Mouse (Mus musculus) regulatory T cell (primary cell): ENCODE data around the gene Tff2.

Source experiments
- in situ Hi-C: fragments of 300-600 bp; cut with MboI, MseI; formaldehyde crosslinking; loops from one replicate; pipeline ENCODE4 v1.15.1; 2025; ENCODE audit warnings: high pct_unique_total_duplicates

Gene Tff2

DNA sequence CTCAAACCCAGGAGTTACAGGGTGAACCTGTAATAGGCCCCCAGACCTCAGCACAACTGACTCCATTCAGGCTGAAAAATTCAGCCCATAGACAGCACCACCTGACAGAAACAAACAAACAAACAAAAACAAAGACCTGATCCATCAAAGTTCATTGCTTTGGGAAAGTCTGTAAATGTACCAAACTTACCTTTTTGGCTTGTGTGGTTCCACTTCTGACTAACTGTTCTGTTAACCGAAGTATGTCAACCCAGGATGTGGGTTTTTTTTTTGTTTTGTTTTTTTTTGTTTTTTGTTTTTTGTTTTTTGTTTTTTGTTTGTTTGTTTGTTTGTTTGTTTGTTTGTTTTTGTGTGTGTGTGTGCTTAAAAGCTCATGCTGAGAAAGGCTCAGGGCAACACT lies 7.3 kb downstream of the Tff2 start:
- in situ Hi-C loops, result loop anchor here (10.0 kb wide), 1 partner anchor 108 kb away; no protein-coding TSS in a partner anchor

- in situ Hi-C loops, result loop anchor here (10.0 kb wide), 1 partner anchor 109 kb away; no protein-coding TSS in a partner anchor
These were observed 7.8 kb downstream of the Tff2 start for GRCm38 (mm10) chr17:31136291-31136690.

DNA sequence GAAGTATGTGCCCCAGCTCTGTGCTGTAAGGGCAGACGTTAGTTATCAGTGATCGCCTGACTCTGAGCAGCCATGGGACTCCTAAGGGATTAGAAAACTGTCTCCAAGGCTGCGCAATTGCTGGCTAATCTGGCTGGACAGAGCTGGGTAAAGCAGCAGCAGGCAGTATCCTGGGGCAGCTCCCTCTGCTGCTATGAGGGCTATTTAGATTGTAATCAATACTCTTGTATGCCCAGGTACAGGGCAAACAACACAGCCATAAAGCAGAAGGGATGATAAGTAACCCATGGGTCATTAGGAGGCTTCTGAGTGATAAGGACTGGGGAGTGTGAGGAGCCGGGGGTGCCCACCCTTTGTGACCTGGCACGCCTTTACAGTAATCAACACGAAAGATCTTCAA lies 9.2 kb downstream of the Tff2 start:
- in situ Hi-C loops, result loop anchor here (10.0 kb wide), 1 partner anchor 110 kb away; no protein-coding TSS in a partner anchor

- in situ Hi-C loops, result loop anchor here (10.0 kb wide), 1 partner anchor 111 kb away; no protein-coding TSS in a partner anchor
These were observed 10.3 kb downstream of the Tff2 start for GRCm38 (mm10) chr17:31133776-31134175.

DNA sequence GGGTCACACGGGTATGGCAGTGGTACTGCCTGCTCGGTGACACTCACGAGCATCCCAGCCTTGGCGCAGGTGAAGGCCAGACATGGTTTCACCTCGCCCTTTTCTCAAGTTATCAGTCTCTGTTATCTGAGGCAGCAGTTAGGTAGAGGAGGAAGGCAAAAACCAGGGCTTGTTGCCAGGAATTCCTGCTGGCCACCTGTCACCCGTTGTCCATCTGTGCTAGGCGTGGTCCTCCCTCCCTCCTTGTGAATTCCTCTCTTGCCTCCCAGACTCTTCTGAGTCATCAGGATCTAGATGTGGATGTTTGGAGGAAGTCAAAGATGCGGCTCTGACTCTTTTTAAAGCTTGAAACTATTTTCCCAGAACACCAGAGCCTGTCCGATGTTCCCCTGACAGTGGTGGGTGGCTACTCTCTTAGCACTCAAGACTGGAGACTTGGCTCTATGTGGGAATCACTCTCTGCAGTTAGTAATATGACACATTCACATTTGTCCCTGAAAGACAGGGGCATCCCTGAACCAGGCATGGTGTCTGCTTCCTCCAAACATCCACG lies 12.7 kb downstream of the Tff2 start:
- in situ Hi-C loops, result loop anchor here (10.0 kb wide), 1 partner anchor 113 kb away; no protein-coding TSS in a partner anchor

GRCm38 (mm10) chr17:31129452-31129851 lies 14.6 kb downstream of the Tff2 start, which contains the start of gene Tff3:
TSS of gene Tff3 (minus strand) at chr17:31129646.
- in situ Hi-C loops, result no loop called here

GRCm38 (mm10) chr17:31128708-31129318 lies 15.3 kb downstream of the Tff2 start:
- in situ Hi-C loops, result no loop called here

GRCm38 (mm10) chr17:31125548-31126266 lies 18.4 kb downstream of the Tff2 start:
- in situ Hi-C loops, result no loop called here

DNA sequence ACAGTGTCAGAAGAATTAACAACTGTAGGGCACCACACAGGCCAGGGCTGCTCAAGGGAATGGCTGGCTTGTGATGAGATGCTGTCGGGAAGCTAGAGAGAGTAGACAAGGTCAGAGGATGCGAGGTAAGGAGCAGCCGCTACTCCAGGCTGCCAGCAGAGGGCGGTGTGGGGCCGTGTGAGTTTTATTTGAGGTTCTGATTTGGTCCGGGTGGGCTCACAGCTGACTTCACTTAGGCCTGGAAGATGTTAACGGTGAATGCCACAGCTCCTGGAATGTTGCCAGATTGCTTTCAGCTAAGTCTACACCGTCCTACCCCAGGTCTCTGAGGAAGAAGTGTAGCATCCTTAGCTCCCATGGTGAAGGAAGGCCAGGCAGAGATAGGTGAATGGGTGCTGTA lies 22.1 kb downstream of the Tff2 start:
- in situ Hi-C loops, result no loop called here

GRCm38 (mm10) chr17:31119429-31119828 lies 24.7 kb downstream of the Tff2 start:
- in situ Hi-C loops, result no loop called here

DNA sequence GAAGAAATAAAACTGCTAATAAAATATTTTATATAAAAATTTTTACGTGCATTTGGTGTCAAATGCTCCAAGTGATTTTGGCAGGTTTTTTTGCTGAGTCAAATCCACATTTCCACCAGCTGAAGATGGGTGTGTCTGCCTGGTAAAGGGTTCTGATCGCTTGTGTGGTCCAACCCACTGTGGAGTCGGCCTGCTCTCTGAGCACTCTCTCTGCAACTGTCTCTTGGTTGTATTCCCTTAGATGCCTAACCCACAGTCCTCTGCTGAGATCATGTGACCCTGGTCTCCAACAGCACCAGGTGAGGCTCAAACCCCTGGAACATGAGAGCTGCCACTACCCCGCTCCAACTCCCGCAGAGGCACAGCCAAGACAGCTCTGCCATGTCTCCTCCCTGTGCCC lies 26.1 kb downstream of the Tff2 start:
- in situ Hi-C loops, result no loop called here

DNA sequence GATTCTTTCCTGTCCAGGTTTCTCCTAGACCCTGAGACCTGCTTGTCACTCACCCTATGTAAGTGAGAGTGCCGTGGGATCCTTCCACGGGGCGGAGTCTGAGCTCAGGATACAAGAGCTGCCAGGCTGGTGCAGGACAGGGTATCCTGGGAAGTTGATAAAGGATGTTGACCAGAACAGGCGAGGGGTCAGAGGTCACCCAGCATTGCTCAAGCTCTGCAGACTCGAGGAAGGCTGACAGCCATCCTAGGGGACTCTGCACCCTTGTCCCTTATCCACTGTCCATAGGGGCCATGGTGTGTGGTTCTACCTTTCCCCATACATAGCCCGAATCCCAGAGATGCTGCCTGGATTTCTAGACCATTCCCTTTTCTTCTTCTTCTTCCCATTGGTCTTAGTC lies 28.0 kb downstream of the Tff2 start:
- in situ Hi-C loops, result no loop called here

DNA sequence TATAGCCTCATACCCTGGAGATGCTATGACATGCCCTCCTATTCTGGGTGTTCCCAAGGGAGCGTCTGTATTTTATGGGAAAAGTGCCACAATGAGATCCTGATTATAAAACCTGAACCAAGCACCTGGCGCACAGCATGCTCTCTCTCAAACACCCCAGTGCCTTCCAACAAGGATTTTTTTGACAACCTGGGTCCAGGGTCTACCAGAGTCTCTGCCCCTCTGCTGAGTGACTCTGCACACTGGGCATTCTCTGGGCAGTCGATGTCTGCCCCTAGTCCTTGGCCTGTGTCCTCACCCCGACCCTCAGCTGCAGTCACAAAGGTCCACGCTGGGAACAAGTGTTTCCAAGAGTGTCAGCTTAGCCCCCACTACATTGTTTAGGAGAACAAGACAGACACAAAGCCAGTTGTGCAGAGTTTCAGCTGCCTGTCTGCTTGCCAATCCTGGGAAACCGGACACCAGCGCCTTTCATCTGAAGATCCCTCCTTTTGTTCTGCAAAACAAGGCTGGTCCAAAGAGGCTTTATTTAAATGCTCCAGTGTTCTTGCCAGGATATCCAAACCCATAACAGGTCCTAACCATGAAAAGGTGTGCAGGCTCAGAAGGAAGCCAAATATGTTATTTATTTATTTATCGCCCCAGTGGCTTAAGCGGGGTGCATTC lies 30.8 kb downstream of the Tff2 start:
- in situ Hi-C loops, result loop anchor here (5.0 kb wide), 1 partner anchor 101 kb away; no protein-coding TSS in a partner anchor

GRCm38 (mm10) chr17:31108388-31108787 lies 35.7 kb downstream of the Tff2 start:
- in situ Hi-C loops, result no loop called here

DNA sequence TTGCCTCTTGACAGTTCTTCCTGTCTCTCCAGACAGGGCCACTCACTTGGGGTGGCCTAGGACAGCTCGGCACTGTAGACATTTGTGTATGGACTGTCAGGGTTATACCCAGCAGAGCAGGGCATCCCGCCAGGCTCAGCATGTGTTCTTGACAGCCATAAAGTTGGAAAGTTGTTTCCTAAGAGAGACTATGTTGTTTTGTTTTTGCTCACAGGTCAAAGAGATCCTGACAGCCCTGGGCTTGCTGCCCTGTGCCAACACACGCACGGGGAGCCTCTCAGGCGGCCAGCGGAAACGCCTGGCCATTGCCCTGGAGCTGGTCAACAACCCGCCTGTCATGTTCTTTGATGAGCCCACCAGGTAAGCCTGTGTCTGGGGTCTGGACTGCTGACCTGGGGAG lies 40.3 kb downstream of the Tff2 start:
- in situ Hi-C loops, result no loop called here

DNA sequence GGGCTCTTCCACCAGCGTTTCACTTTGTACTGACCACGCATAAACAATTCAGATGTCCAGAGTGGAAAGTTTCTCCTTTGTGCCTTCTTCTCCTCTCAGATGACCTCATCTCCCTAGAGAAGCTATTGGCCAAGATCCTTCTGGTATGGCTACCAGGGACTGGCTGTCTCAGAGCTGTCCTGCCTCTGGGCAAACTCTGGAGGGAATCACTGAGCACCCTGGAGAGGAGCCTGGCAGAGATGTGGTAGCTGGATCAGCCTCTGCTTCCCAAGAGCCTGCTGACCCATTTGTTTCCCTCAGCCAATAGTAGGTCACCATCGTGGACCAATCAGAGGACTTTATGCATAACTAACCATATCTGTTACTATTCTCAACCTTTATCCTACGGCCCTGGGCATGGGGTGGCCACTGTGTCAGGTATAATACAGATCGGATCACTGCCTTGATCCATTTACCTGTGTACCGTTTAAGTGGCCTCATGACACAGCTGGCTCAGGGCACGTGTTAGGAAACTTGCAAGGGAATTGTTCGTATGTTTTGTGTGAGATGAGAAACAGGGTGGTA lies 41.0 kb downstream of the Tff2 start:
- in situ Hi-C loops, result no loop called here

- in situ Hi-C loops, result loop anchor here (10.0 kb wide), 1 partner anchor 964 kb away; no protein-coding TSS in a partner anchor
These were observed 45.3 kb downstream of the Tff2 start for GRCm38 (mm10) chr17:31098788-31099187.

DNA sequence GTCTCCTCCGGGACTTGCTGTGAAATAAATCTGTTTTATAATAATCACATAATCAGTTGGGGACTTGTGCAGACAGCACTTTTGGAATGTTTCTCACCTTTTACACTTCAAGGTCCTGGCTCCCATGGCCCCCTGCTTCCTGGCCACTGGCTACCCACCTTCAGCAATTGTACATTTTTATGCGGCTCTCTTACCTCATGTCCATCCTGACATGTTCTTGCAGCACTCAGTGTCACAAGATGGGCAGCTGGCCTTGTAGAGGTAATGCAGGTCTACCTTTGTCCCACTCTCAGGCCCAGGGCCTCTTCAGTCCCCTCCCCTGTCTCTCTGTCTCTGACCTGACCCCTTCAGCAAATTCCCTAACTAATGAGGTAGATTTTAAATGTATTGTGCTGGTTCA lies 47.2 kb downstream of the Tff2 start:
- in situ Hi-C loops, result loop anchor here (10.0 kb wide), 1 partner anchor 962 kb away; no protein-coding TSS in a partner anchor

- in situ Hi-C loops, result loop anchor here (10.0 kb wide), 1 partner anchor 961 kb away; no protein-coding TSS in a partner anchor
These were observed 48.5 kb downstream of the Tff2 start for GRCm38 (mm10) chr17:31095570-31095969.

DNA sequence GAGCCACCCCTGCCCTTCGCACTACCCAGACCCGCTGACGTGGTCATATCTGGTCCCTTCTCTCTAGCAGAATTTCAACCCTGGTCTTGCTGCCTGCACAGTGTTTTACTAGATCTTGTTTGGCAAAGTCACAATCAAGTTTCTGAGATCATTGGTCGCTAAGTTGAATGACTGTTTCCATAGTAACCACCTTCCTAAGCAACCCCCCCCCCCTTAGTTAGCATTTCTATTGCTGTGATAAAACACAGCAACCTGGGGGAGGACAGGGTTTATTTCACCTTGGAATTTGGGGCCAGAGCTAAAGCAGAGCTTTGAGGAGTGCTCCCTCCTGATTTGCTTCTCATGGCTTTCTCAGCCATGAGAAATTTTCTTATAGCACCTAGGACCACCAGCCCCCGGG lies 49.3 kb downstream of the Tff2 start:
- in situ Hi-C loops, result loop anchor here (10.0 kb wide), 1 partner anchor 960 kb away; no protein-coding TSS in a partner anchor
